Mouse (Mus musculus) monocyte, adult 5-6 weeks (primary cell): Measurements from ENCODE around the gene Inpp5d. TPM values are rescaled to one million over a fixed set of nuclear protein-coding genes. Genes with fewer than 3 reads are reported as not detected.
A peak's percentile ranks its signal among the peaks of the same experiment; 100 is the strongest.

Experiments
- ATAC-seq: fragments of 153-309, 156-312 bp; replicated peaks from 2 replicates; pipeline ENCODE4 v1.8.0; 2017; ENCODE audit warnings: mild to moderate bottlenecking; ENCODE audit not compliant: low TSS enrichment, insufficient number of reproducible peaks, severe bottlenecking, poor library complexity, low FRiP score
- total RNA-seq: library from RNA; stranded (forward); fragments of 200-1000, 200-491, 200-594 nt; gene quantifications from 3 replicates; pipeline ENCODE4 v1.2.3, GENCODE M21; 2017

Inpp5d gene
- total RNA-seq, 1 experiment from 2014 or later, result 169 TPM

GRCm38 (mm10) chr1:87621146-87621857, 1.2 kb downstream of the Inpp5d start:
- ATAC-seq, result peak; percentile 32; the same call in 1 of the 2 replicates

GRCm38 (mm10) chr1:87621858-87622279, 1.8 kb downstream of the Inpp5d start:
- ATAC-seq, result no peak

- no peak for ATAC-seq
Observed at GRCm38 (mm10) chr1:87623977-87624666, 4.0 kb downstream of the Inpp5d start.

- no peak for ATAC-seq
Observed at GRCm38 (mm10) chr1:87624826-87625225, 4.7 kb downstream of the Inpp5d start.

- ATAC-seq, result peak; percentile 40; the same call in 1 of the 2 replicates
Observed at GRCm38 (mm10) chr1:87625254-87626025, 5.3 kb downstream of the Inpp5d start.

GRCm38 (mm10) chr1:87626344-87626743, 6.2 kb downstream of the Inpp5d start:
- ATAC-seq, result peak; percentile 92

- ATAC-seq, result no peak
Observed at GRCm38 (mm10) chr1:87628085-87628484, 8.0 kb downstream of the Inpp5d start.

- ATAC-seq, result no peak
Observed at GRCm38 (mm10) chr1:87631584-87631983, 11.5 kb downstream of the Inpp5d start.

- 0 out of 2 replicates have a peak, but pooled peaks have one; percentile 20 for ATAC-seq
Observed at GRCm38 (mm10) chr1:87632163-87632562, 12.1 kb downstream of the Inpp5d start.

GRCm38 (mm10) chr1:87636716-87637117, 16.6 kb downstream of the Inpp5d start:
- ATAC-seq, result no peak

GRCm38 (mm10) chr1:87637121-87637877, 17.2 kb downstream of the Inpp5d start:
- ATAC-seq, result peak; percentile 84

GRCm38 (mm10) chr1:87637878-87638600, 17.9 kb downstream of the Inpp5d start:
- peak; percentile 12; the same call in 1 of the 2 replicates for ATAC-seq

GRCm38 (mm10) chr1:87639724-87640123, 19.6 kb downstream of the Inpp5d start:
- ATAC-seq, result 0 out of 2 replicates have a peak, but pooled peaks have one; percentile 7

GRCm38 (mm10) chr1:87640165-87640661, 20.1 kb downstream of the Inpp5d start:
- ATAC-seq, result peak; percentile 32; the same call in 1 of the 2 replicates

GRCm38 (mm10) chr1:87643016-87643415, 22.9 kb downstream of the Inpp5d start:
- no peak for ATAC-seq

GRCm38 (mm10) chr1:87645041-87645440, 24.9 kb downstream of the Inpp5d start:
- ATAC-seq, result no peak

GRCm38 (mm10) chr1:87645748-87646147, 25.6 kb downstream of the Inpp5d start:
- no peak for ATAC-seq

GRCm38 (mm10) chr1:87647820-87648219, 27.7 kb downstream of the Inpp5d start:
- no peak for ATAC-seq
